Mouse (Mus musculus) limb, embryonic 10.5 days (tissue): ENCODE data around the gene Zscan2. TPM values are rescaled to one million over a fixed set of nuclear protein-coding genes. Genes with fewer than 3 reads are reported as not detected.
"Not testable (repeated sequence)": the region's sequence is repeated elsewhere in the genome, so short reads cannot be mapped to it uniquely, and the experiment has no call there.

Experiments used
- DNase-seq: peaks from one replicate; pipeline ENCODE4 v3.0.0-alpha.2; 2017; ENCODE audit warnings: low spot score
- H3K27ac ChIP-seq: fragments of 300-500 bp; sonication (generic); 2 replicates; pipeline ENCODE4 v1.5.1; 2016; ENCODE audit warnings: mild to moderate bottlenecking
- H3K27me3 ChIP-seq: fragments of 300-500 bp; sonication (generic); 2 replicates; pipeline ENCODE4 v1.6.1; 2016; ENCODE audit warnings: low read depth, mild to moderate bottlenecking; ENCODE audit not compliant: poor library complexity, severe bottlenecking
- H3K36me3 ChIP-seq: fragments of 300-500 bp; sonication (generic); 2 replicates; pipeline ENCODE4 v1.6.1; 2016; ENCODE audit warnings: mild to moderate bottlenecking, moderate library complexity
- H3K4me1 ChIP-seq: fragments of 300-500 bp; sonication (generic); 2 replicates; pipeline ENCODE4 v1.6.1; 2016
- H3K4me3 ChIP-seq: fragments of 300-500 bp; sonication (generic); 2 replicates; pipeline ENCODE4 v1.5.1; 2016; ENCODE audit warnings: mild to moderate bottlenecking, moderate library complexity
- H3K9me3 ChIP-seq: fragments of 300-500 bp; sonication (generic); replicated peaks from 2 replicates; pipeline ENCODE4 v1.6.1; 2016; ENCODE audit warnings: mild to moderate bottlenecking
- WGBS: fragments of 180-500 bp; shearing (Covaris S2); methylation state at CpG from one replicate; pipeline ENCODE4 v1.1.7; 2016; 5-methylcytosine and 5-hydroxymethylcytosine counted together
- polyA plus RNA-seq: library from polyadenylated mRNA; unstranded; fragments of >200 nt; fragmentation: Nextera tagmentation; extraction: Ambion mirVana; gene quantifications from 2 replicates; pipeline ENCODE4 v1.2.1, GENCODE M21; 2016

Zscan2 gene
- 4.0 and 4.3 TPM in 2 replicates for polyA plus RNA-seq

- H3K27ac ChIP-seq = peak within 1 kb of the TSS; percentile 100
- peaks cover 31% of the 10 kb centered on the region for H3K36me3 ChIP-seq
- H3K4me1 ChIP-seq = peaks cover 33% of the 10 kb centered on the region
- H3K27me3 ChIP-seq = no peaks in the 10 kb centered on the region
- H3K4me3 ChIP-seq = peak within 1 kb of the TSS; percentile 97
- DNase-seq = peak; percentile 93
- WGBS = under 1% methylated on average over 40 of the region's 40 CpGs
- H3K9me3 ChIP-seq = no peaks in the 10 kb centered on the region
Measured at GRCm38 (mm10) chr7:80860729-80861274, at the start of gene Zscan2. Zscan2 (plus strand) TSS chr7:80860920.

GRCm38 (mm10) chr7:80813397-80813796 lies 47.3 kb upstream of the Zscan2 start:
- no peak for DNase-seq
- Histone ChIP-seq H3K27me3 (no peaks in the 10 kb centered on the region), H3K36me3 (no peaks in the 10 kb centered on the region), H3K9me3 (no peaks in the 10 kb centered on the region), H3K27ac (no peak overlapping the region), H3K4me1 (no peaks in the 10 kb centered on the region), H3K4me3 (no peak overlapping the region)
- 92% methylated on average over 4 of the region's 4 CpGs for WGBS

GRCm38 (mm10) chr7:80816641-80817040 lies 44.1 kb upstream of the Zscan2 start:
- Histone ChIP-seq H3K9me3 (no peaks in the 10 kb centered on the region), H3K27me3 (no peaks in the 10 kb centered on the region), H3K4me1 (no peaks in the 10 kb centered on the region), H3K27ac (no peak overlapping the region), H3K36me3 (no peaks in the 10 kb centered on the region), H3K4me3 (no peak overlapping the region)
- no peak for DNase-seq
- 63% methylated on average over 5 of the region's 5 CpGs for whole genome bisulfite sequencing

GRCm38 (mm10) chr7:80820838-80821237 lies 39.9 kb upstream of the Zscan2 start:
- no peaks in the 10 kb centered on the region for H3K9me3 ChIP-seq
- WGBS = 67% methylated on average over 4 of the region's 4 CpGs
- no peak overlapping the region for H3K4me3 ChIP-seq
- no peaks in the 10 kb centered on the region for H3K27me3 ChIP-seq
- no peak for DNase-seq
- H3K27ac ChIP-seq = no peak overlapping the region
- no peaks in the 10 kb centered on the region for H3K4me1 ChIP-seq
- no peaks in the 10 kb centered on the region for H3K36me3 ChIP-seq

- Histone ChIP-seq H3K36me3 (no peaks in the 10 kb centered on the region), H3K4me3 (no peak overlapping the region), H3K27ac (no peak overlapping the region), H3K27me3 (no peaks in the 10 kb centered on the region), H3K4me1 (no peaks in the 10 kb centered on the region; the same call in 1 of the 2 replicates), H3K9me3 (no peaks in the 10 kb centered on the region)
- DNase-seq = no peak
- WGBS = 87% methylated on average over 4 of the region's 4 CpGs
Measured at GRCm38 (mm10) chr7:80823267-80823666, 37.5 kb upstream of the Zscan2 start.

GRCm38 (mm10) chr7:80823875-80824682 lies 36.6 kb upstream of the Zscan2 start:
- 76% methylated on average over 11 of the region's 11 CpGs for WGBS
- Histone ChIP-seq H3K4me3 (no peak overlapping the region), H3K9me3 (no peaks in the 10 kb centered on the region), H3K4me1 (no peaks in the 10 kb centered on the region; the same call in 1 of the 2 replicates), H3K36me3 (no peaks in the 10 kb centered on the region), H3K27me3 (no peaks in the 10 kb centered on the region), H3K27ac (no peak overlapping the region)
- DNase-seq = no peak

GRCm38 (mm10) chr7:80825843-80826403 lies 34.8 kb upstream of the Zscan2 start, which contains the start of gene Iqgap1:
Iqgap1 (minus strand) TSS chr7:80825974.
- 70% methylated on average over 11 of the region's 11 CpGs for WGBS
- no peaks in the 10 kb centered on the region; the same call in 1 of the 2 replicates for H3K4me1 ChIP-seq
- no peaks in the 10 kb centered on the region for H3K36me3 ChIP-seq
- no peaks in the 10 kb centered on the region for H3K27me3 ChIP-seq
- DNase-seq = no peak
- H3K4me3 ChIP-seq = no peak within 1 kb of the TSS
- H3K9me3 ChIP-seq = no peaks in the 10 kb centered on the region
- H3K27ac ChIP-seq = no peak within 1 kb of the TSS

- DNase-seq = no peak
- Histone ChIP-seq H3K27ac (no peak overlapping the region), H3K4me3 (no peak overlapping the region), H3K4me1 (no peaks in the 10 kb centered on the region; the same call in 1 of the 2 replicates), H3K27me3 (no peaks in the 10 kb centered on the region), H3K9me3 (no peaks in the 10 kb centered on the region), H3K36me3 (no peaks in the 10 kb centered on the region)
- 83% methylated on average over 18 of the region's 18 CpGs for WGBS
Measured at GRCm38 (mm10) chr7:80828146-80828860, 32.4 kb upstream of the Zscan2 start.

GRCm38 (mm10) chr7:80830193-80830803 lies 30.4 kb upstream of the Zscan2 start:
- no peaks in the 10 kb centered on the region; the same call in 1 of the 2 replicates for H3K4me1 ChIP-seq
- H3K36me3 ChIP-seq = no peaks in the 10 kb centered on the region
- H3K27me3 ChIP-seq = no peaks in the 10 kb centered on the region
- no peak for DNase-seq
- no peak overlapping the region for H3K27ac ChIP-seq
- no peak overlapping the region for H3K4me3 ChIP-seq
- 80% methylated on average over 15 of the region's 15 CpGs for WGBS
- no peaks in the 10 kb centered on the region for H3K9me3 ChIP-seq

- no peaks in the 10 kb centered on the region for H3K27me3 ChIP-seq
- no peaks in the 10 kb centered on the region for H3K36me3 ChIP-seq
- H3K4me3 ChIP-seq = no peak overlapping the region
- H3K27ac ChIP-seq = no peak overlapping the region
- H3K9me3 ChIP-seq = no peaks in the 10 kb centered on the region
- H3K4me1 ChIP-seq = no peaks in the 10 kb centered on the region; the same call in 1 of the 2 replicates
- WGBS = 49% methylated on average over 4 of the region's 4 CpGs
- no peak for DNase-seq
Measured at GRCm38 (mm10) chr7:80832191-80832590, 28.5 kb upstream of the Zscan2 start.

- DNase-seq = peak; percentile 69
- H3K27ac ChIP-seq, H3K27me3 ChIP-seq, H3K4me1 ChIP-seq, H3K4me3 ChIP-seq, H3K36me3 ChIP-seq, H3K9me3 ChIP-seq: not testable (repeated sequence)
- 17% methylated on average over 14 of the region's 14 CpGs for WGBS
Measured at GRCm38 (mm10) chr7:80832996-80833650, 27.6 kb upstream of the Zscan2 start.
